Mouse (Mus musculus): ENCODE data around the gene Fcer1g. TPM values are rescaled to one million over a fixed set of nuclear protein-coding genes. Genes with fewer than 3 reads are reported as not detected.
"Not testable (repeated sequence)": the region's sequence is repeated elsewhere in the genome, so short reads cannot be mapped to it uniquely, and the experiment has no call there.

Fcer1g gene
- total RNA-seq, 2 experiments from 2014 or later, result 14.9 to 17.2 TPM

GRCm38 (mm10) chr1:171248386-171249226, 14.4 kb upstream of the Fcer1g start:
- Histone ChIP-seq H3K4me3 (no peak overlapping the region; the same call in 1 of the 2 replicates), H3K27ac (peak overlapping the region; percentile 89)
- TF ChIP-seq CTCF (conservative IDR thresholded peaks at IDR 0.05), result no peak
- no peak for DNase-seq (ENCODE audit: low spot score in 2 of 2)

- TF ChIP-seq CTCF (conservative IDR thresholded peaks at IDR 0.05), result no peak
- Histone ChIP-seq H3K4me3 (peak overlapping the region; percentile 68), H3K27ac (peak overlapping the region; percentile 89)
- no peak for DNase-seq (ENCODE audit: low spot score in 2 of 2)
Measured at GRCm38 (mm10) chr1:171247916-171248315, 13.8 kb upstream of the Fcer1g start.

- no peak for DNase-seq (ENCODE audit: low spot score in 2 of 2)
- no peak for TF ChIP-seq CTCF (conservative IDR thresholded peaks at IDR 0.05)
- H3K27ac ChIP-seq, result peak overlapping the region; percentile 89
- peak overlapping the region; percentile 68 for H3K4me3 ChIP-seq
Measured at GRCm38 (mm10) chr1:171247453-171247841, 13.3 kb upstream of the Fcer1g start.

GRCm38 (mm10) chr1:171246709-171247452, 12.7 kb upstream of the Fcer1g start:
- H3K27ac ChIP-seq, result peak overlapping the region; percentile 95
- DNase-seq (ENCODE audit: low spot score in 2 of 2), result peak; percentile 99
- TF ChIP-seq CTCF (conservative IDR thresholded peaks at IDR 0.05), result peak; percentile 97

GRCm38 (mm10) chr1:171245353-171245752, 11.2 kb upstream of the Fcer1g start:
- no peak for TF ChIP-seq CTCF (conservative IDR thresholded peaks at IDR 0.05)
- DNase-seq (ENCODE audit: low spot score in 2 of 2), result no peak
- H3K27ac ChIP-seq, result no peak overlapping the region
- H3K4me3 ChIP-seq, result no peak overlapping the region

More at GRCm38 (mm10) chr1:171246709-171247452, 12.7 kb upstream of the Fcer1g start:
- peak overlapping the region; percentile 68 for H3K4me3 ChIP-seq

- H3K27ac ChIP-seq; H3K4me3 ChIP-seq; DNase-seq (ENCODE audit: low spot score in 2 of 2): not testable (repeated sequence)
- TF ChIP-seq CTCF (conservative IDR thresholded peaks at IDR 0.05), result peak; percentile 16; the same call in 1 of the 2 replicates
Measured at GRCm38 (mm10) chr1:171241952-171242351, 7.8 kb upstream of the Fcer1g start.

GRCm38 (mm10) chr1:171240911-171241310, 6.7 kb upstream of the Fcer1g start:
- Histone ChIP-seq H3K4me3 (no peak overlapping the region), H3K27ac (no peak overlapping the region)
- TF ChIP-seq CTCF (conservative IDR thresholded peaks at IDR 0.05), result no peak
- no peak for DNase-seq (ENCODE audit: low spot score in 2 of 2)

GRCm38 (mm10) chr1:171239992-171240744, 6.0 kb upstream of the Fcer1g start:
- no peak for DNase-seq (ENCODE audit: low spot score in 2 of 2)
- Histone ChIP-seq H3K4me3 (no peak overlapping the region), H3K27ac (no peak overlapping the region)
- no peak for TF ChIP-seq CTCF (conservative IDR thresholded peaks at IDR 0.05)

GRCm38 (mm10) chr1:171238463-171238862, 4.3 kb upstream of the Fcer1g start:
- H3K27ac ChIP-seq, result no peak overlapping the region
- peak in 1 of 2 experiments; percentile 50 for DNase-seq (ENCODE audit: low spot score in 2 of 2)
- peak; percentile 87 for TF ChIP-seq CTCF (conservative IDR thresholded peaks at IDR 0.05)

GRCm38 (mm10) chr1:171237438-171237837, 3.3 kb upstream of the Fcer1g start:
- no peak overlapping the region for H3K4me3 ChIP-seq

More at GRCm38 (mm10) chr1:171238463-171238862, 4.3 kb upstream of the Fcer1g start:
- H3K4me3 ChIP-seq, result no peak overlapping the region

GRCm38 (mm10) chr1:171235791-171236190, 1.6 kb upstream of the Fcer1g start:
- no peak for DNase-seq (ENCODE audit: low spot score in 2 of 2)
- TF ChIP-seq CTCF (conservative IDR thresholded peaks at IDR 0.05), result no peak
- Histone ChIP-seq H3K27ac (no peak overlapping the region), H3K4me3 (no peak overlapping the region)

More at GRCm38 (mm10) chr1:171237438-171237837, 3.3 kb upstream of the Fcer1g start:
- H3K27ac ChIP-seq, result no peak overlapping the region
- TF ChIP-seq CTCF (conservative IDR thresholded peaks at IDR 0.05), result no peak
- no peak for DNase-seq (ENCODE audit: low spot score in 2 of 2)

- DNase-seq (ENCODE audit: low spot score in 2 of 2), result no peak
- H3K27ac ChIP-seq, result no peak overlapping the region
- no peak overlapping the region for H3K4me3 ChIP-seq
- no peak for TF ChIP-seq CTCF (conservative IDR thresholded peaks at IDR 0.05)
Measured at GRCm38 (mm10) chr1:171234538-171234937, 373 bp upstream of the Fcer1g start.
